Mouse (Mus musculus) embryonic facial prominence, embryonic 15.5 days (tissue): Measurements from ENCODE around the gene Khdrbs2. TPM values are rescaled to one million over a fixed set of nuclear protein-coding genes. Genes with fewer than 3 reads are reported as not detected.

ENCODE experiments used
- ATAC-seq: fragments of 200-750 bp; cut with Nextera tagmentation; 2 replicates; pipeline ENCODE4 v1.8.0; 2017; ENCODE audit warnings: low read depth, moderate TSS enrichment; ENCODE audit not compliant: insufficient number of reproducible peaks, low FRiP score, low TSS enrichment
- H3K27ac ChIP-seq: fragments of 300-500 bp; sonication (generic); replicated peaks from 2 replicates; pipeline ENCODE4 v1.5.1; 2015; ENCODE audit warnings: mild to moderate bottlenecking, inconsistent platforms
- H3K27me3 ChIP-seq: fragments of 300-500 bp; sonication (generic); 2 replicates; pipeline ENCODE4 v1.6.1; 2015; ENCODE audit warnings: inconsistent platforms
- H3K36me3 ChIP-seq: fragments of 300-500 bp; sonication (generic); 2 replicates; pipeline ENCODE4 v1.6.1; 2015; ENCODE audit warnings: mild to moderate bottlenecking, inconsistent platforms
- H3K4me1 ChIP-seq: fragments of 300-500 bp; sonication (generic); 2 replicates; pipeline ENCODE4 v1.6.1; 2015; ENCODE audit warnings: inconsistent platforms
- H3K4me2 ChIP-seq: fragments of 300-500 bp; sonication (generic); replicated peaks from 2 replicates; pipeline ENCODE4 v1.6.1; 2015; ENCODE audit warnings: mild to moderate bottlenecking, inconsistent platforms
- H3K4me3 ChIP-seq: fragments of 300-500 bp; sonication (generic); replicated peaks from 2 replicates; pipeline ENCODE4 v1.5.1; 2015; ENCODE audit warnings: mild to moderate bottlenecking, inconsistent platforms
- H3K9ac ChIP-seq: fragments of 300-500 bp; sonication (generic); 2 replicates; pipeline ENCODE4 v1.6.1; 2015; ENCODE audit warnings: inconsistent platforms
- H3K9me3 ChIP-seq: fragments of 300-500 bp; sonication (generic); replicated peaks from 2 replicates; pipeline ENCODE4 v1.6.1; 2016; ENCODE audit warnings: inconsistent platforms
- whole genome bisulfite sequencing: fragments of 180-500 bp; shearing (Covaris S2); methylation state at CpG from one replicate; pipeline ENCODE4 v1.1.7; 2015; 5-methylcytosine and 5-hydroxymethylcytosine counted together
- polyA plus RNA-seq: library from polyadenylated mRNA; unstranded; fragments of >200 nt; fragmentation: Nextera tagmentation; extraction: Ambion mirVana; gene quantifications from 2 replicates; pipeline ENCODE4 v1.2.1, GENCODE M21; 2015

Gene Khdrbs2
- polyA plus RNA-seq, 1 experiment from 2014 or later: 5.6 TPM

DNA sequence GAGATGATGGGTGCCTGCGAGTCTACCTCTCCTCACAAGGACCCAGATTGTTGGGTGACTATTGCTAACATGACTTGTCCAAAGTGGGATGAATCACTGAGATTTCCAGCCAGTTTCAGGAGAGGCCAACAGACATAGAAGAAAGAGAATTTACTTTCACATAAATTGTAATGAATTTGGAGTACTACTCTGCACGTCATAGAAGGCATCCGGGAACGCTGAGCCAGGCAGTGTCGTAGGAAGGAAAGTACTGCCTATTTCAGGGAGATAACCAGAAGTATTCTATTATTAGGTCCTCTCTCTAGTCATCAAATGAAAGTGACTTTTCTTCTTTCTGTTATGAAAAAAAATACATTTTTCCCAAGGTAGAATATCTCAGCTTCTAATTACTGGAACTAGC, 466.6 kb downstream of the Khdrbs2 start:
- Histone ChIP-seq H3K9me3 (no peaks in the 10 kb centered on the region), H3K9ac (no peak overlapping the region), H3K4me3 (no peak overlapping the region), H3K4me1 (no peaks in the 10 kb centered on the region), H3K27ac (no peak overlapping the region), H3K4me2 (no peak overlapping the region), H3K36me3 (no peaks in the 10 kb centered on the region), H3K27me3 (no peaks in the 10 kb centered on the region)
- ATAC-seq: no peak
- 92% methylated on average over 5 of the region's 5 CpGs for WGBS

DNA sequence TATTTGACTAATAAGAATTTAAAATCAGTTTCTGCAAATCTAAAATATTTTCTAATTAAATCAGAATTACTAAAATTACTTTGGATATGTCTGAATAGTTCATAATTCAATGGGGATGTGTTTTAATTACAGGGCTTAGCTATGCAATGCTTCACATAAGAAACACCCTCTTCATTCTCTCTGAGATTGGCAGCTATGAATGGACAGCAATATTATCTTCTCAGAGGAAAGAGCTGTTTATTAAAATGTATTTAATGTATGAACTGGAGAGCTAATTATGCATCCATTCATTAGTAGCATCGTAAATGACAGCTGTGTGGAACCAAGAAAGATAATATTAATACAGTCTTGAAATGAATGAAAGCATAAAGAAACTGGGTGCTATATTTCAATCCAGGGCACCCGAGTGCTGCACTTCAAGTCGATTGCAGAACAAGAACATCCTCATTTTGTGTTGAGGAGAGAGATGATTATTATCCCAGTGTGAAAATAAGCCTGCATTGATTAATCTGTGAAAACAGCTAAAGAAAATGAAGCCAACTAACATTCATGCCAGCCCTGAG, 477.2 kb downstream of the Khdrbs2 start:
- no peaks in the 10 kb centered on the region for H3K4me1 ChIP-seq
- WGBS: 77% methylated on average over 3 of the region's 3 CpGs
- no peaks in the 10 kb centered on the region for H3K9me3 ChIP-seq
- no peaks in the 10 kb centered on the region for H3K36me3 ChIP-seq
- no peak overlapping the region for H3K4me2 ChIP-seq
- no peak overlapping the region for H3K4me3 ChIP-seq
- no peak overlapping the region for H3K9ac ChIP-seq
- H3K27me3 ChIP-seq: no peaks in the 10 kb centered on the region
- ATAC-seq: no peak
- no peak overlapping the region for H3K27ac ChIP-seq

DNA sequence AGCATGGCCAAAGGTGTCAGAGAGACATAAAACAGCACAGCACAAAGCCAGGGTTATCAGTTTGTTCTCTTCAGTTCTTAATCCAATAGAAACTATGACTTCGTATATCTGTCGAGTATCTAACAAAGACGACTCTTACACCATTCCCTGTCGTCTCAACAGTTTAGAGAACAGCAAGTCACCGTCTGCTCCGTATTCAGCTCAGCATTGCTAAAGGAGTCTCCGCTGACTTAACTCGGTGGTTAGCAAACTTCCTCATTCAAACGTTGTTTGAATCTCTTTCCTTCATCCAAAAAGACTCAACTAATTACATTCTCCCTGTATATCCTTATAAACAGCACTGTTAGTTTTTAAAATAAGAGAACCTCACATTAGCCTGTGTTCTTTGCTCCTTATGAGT, 521.3 kb downstream of the Khdrbs2 start:
- no peak overlapping the region for H3K9ac ChIP-seq
- H3K4me1 ChIP-seq: no peaks in the 10 kb centered on the region
- H3K9me3 ChIP-seq: no peaks in the 10 kb centered on the region
- H3K36me3 ChIP-seq: no peaks in the 10 kb centered on the region
- no peak for ATAC-seq
- H3K27me3 ChIP-seq: no peaks in the 10 kb centered on the region
- no peak overlapping the region for H3K4me2 ChIP-seq
- 79% methylated on average over 9 of the region's 9 CpGs for WGBS
- no peak overlapping the region for H3K27ac ChIP-seq
- H3K4me3 ChIP-seq: no peak overlapping the region

DNA sequence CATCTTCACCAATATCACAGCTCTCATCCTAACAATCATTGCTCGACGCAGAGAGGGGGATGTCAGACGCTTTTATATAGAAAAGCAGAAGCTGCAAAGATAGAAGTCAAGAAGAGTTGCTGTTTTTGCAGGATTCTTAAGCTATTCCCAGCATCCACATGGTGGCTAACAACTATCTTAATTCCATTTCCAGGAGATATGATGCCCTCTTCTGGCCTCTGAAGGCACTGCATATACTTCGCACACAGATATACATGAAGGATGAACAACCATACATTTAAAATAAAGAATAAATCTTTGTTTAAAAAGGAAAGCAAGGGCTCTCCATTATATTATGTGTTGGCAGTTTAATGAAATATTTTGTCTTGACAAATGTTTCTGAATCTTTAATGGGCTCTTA, 527.6 kb downstream of the Khdrbs2 start:
- Histone ChIP-seq H3K4me3 (no peak overlapping the region), H3K4me2 (no peak overlapping the region), H3K4me1 (no peaks in the 10 kb centered on the region), H3K9ac (no peak overlapping the region), H3K27me3 (no peaks in the 10 kb centered on the region), H3K36me3 (no peaks in the 10 kb centered on the region), H3K27ac (no peak overlapping the region), H3K9me3 (no peaks in the 10 kb centered on the region)
- 96% methylated on average over 4 of the region's 4 CpGs for WGBS
- ATAC-seq: no peak

DNA sequence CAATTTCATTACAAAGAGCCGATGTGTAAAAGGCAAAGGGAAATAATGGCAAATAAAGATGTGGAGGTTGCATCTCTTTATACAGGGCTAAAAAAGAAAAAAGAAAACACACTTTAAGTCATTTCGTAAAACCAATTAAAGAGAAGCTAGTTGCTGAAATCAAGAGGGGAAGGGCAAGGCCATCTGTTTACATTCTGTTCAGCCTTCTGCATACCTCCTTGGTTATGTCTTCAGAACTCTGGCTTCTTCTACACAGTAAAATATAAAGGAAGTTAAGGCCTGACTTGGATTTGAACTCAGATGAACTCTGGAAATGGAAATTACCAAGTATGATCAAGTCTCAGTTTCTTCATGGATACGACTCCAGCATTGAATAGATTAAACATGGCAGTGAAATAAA, 528.8 kb downstream of the Khdrbs2 start:
- H3K4me3 ChIP-seq: no peak overlapping the region
- no peaks in the 10 kb centered on the region for H3K4me1 ChIP-seq
- no peak overlapping the region for H3K9ac ChIP-seq
- no peaks in the 10 kb centered on the region for H3K9me3 ChIP-seq
- H3K36me3 ChIP-seq: no peaks in the 10 kb centered on the region
- no peaks in the 10 kb centered on the region for H3K27me3 ChIP-seq
- WGBS: 74% methylated on average over 3 of the region's 3 CpGs
- no peak overlapping the region for H3K27ac ChIP-seq
- no peak for ATAC-seq
- no peak overlapping the region for H3K4me2 ChIP-seq
